Mouse (Mus musculus): Measurements from ENCODE around the gene Nckap5.
"Not testable (repeated sequence)": the region's sequence is repeated elsewhere in the genome, so short reads cannot be mapped to it uniquely, and the experiment has no call there.

Gene Nckap5

GRCm38 (mm10) chr1:126830031-126830927 is at the start of gene Nckap5:
TSS of gene Nckap5 (minus strand) at chr1:126830799.
- peak; percentile 51 to 61 for DNase-seq (ENCODE audit: low spot score in 2 of 2)

GRCm38 (mm10) chr1:126877495-126877894 is 46.9 kb upstream of the Nckap5 start:
- no peak for DNase-seq (ENCODE audit: low spot score in 2 of 2)

- no peak for DNase-seq (ENCODE audit: low spot score in 2 of 2)
These were observed 37.8 kb upstream of the Nckap5 start for GRCm38 (mm10) chr1:126868372-126868771.

GRCm38 (mm10) chr1:126867912-126868311 is 37.3 kb upstream of the Nckap5 start:
- DNase-seq (ENCODE audit: low spot score in 2 of 2) = no peak

- peak; percentile 11 for DNase-seq (ENCODE audit: low spot score in 2 of 2)
These were observed 35.0 kb upstream of the Nckap5 start for GRCm38 (mm10) chr1:126865591-126866086.

- no peak for DNase-seq (ENCODE audit: low spot score in 2 of 2)
These were observed 31.2 kb upstream of the Nckap5 start for GRCm38 (mm10) chr1:126861816-126862215.

- DNase-seq (ENCODE audit: low spot score in 2 of 2) = no peak
These were observed 29.9 kb upstream of the Nckap5 start for GRCm38 (mm10) chr1:126860537-126860936.

GRCm38 (mm10) chr1:126849481-126849880 is 18.9 kb upstream of the Nckap5 start:
- no peak for DNase-seq (ENCODE audit: low spot score in 2 of 2)

GRCm38 (mm10) chr1:126846317-126846716 is 15.7 kb upstream of the Nckap5 start:
- DNase-seq (ENCODE audit: low spot score in 2 of 2) = no peak

- DNase-seq (ENCODE audit: low spot score in 2 of 2) = no peak
These were observed 2.3 kb upstream of the Nckap5 start for GRCm38 (mm10) chr1:126832885-126833284.

- no peak for DNase-seq (ENCODE audit: low spot score in 2 of 2)
These were observed 1.6 kb downstream of the Nckap5 start for GRCm38 (mm10) chr1:126829031-126829430.

GRCm38 (mm10) chr1:126824841-126825240 is 5.8 kb downstream of the Nckap5 start:
- no peak for DNase-seq (ENCODE audit: low spot score in 2 of 2)

GRCm38 (mm10) chr1:126822246-126822645 is 8.4 kb downstream of the Nckap5 start:
- DNase-seq (ENCODE audit: low spot score in 2 of 2) = no peak

- DNase-seq (ENCODE audit: low spot score in 2 of 2) = no peak
These were observed 13.1 kb downstream of the Nckap5 start for GRCm38 (mm10) chr1:126817381-126818034.

- no peak for DNase-seq (ENCODE audit: low spot score in 2 of 2)
These were observed 23.5 kb downstream of the Nckap5 start for GRCm38 (mm10) chr1:126806994-126807611.

GRCm38 (mm10) chr1:126806548-126806947 is 24.1 kb downstream of the Nckap5 start:
- DNase-seq (ENCODE audit: low spot score in 2 of 2) = peak; percentile 12 to 49

- no peak for DNase-seq (ENCODE audit: low spot score in 2 of 2)
These were observed 28.2 kb downstream of the Nckap5 start for GRCm38 (mm10) chr1:126802405-126802804.

- no peak for DNase-seq (ENCODE audit: low spot score in 2 of 2)
These were observed 28.9 kb downstream of the Nckap5 start for GRCm38 (mm10) chr1:126801706-126802105.

- DNase-seq (ENCODE audit: low spot score in 2 of 2) = peak; percentile 10 to 20
These were observed 31.2 kb downstream of the Nckap5 start for GRCm38 (mm10) chr1:126799379-126799798.

- not testable (repeated sequence) for DNase-seq (ENCODE audit: low spot score in 2 of 2)
These were observed 50.2 kb downstream of the Nckap5 start for GRCm38 (mm10) chr1:126780354-126780941.

- DNase-seq (ENCODE audit: low spot score in 2 of 2) = not testable (repeated sequence)
These were observed 56.7 kb downstream of the Nckap5 start for GRCm38 (mm10) chr1:126773947-126774346.

- no peak for DNase-seq (ENCODE audit: low spot score in 2 of 2)
These were observed 63.6 kb downstream of the Nckap5 start for GRCm38 (mm10) chr1:126766971-126767370.

Data from right cerebral cortex, postnatal 36 days (tissue).